Mouse (Mus musculus) adipocyte (in vitro differentiated cells): ENCODE results near the gene Zfp950.
"Not testable (repeated sequence)": the region's sequence is repeated elsewhere in the genome, so short reads cannot be mapped to it uniquely, and the experiment has no call there.

Experiments used
- DNase-seq: peaks from one replicate; pipeline ENCODE4 v3.0.0-alpha.2; 2016; ENCODE audit warnings: low spot score

Gene Zfp950

GRCm38 (mm10) chr19:61140342-61141206, at the start of gene Zfp950:
Gene Zfp950, minus strand, starts transcription at chr19:61140840.
- peak; percentile 96 for DNase-seq

- DNase-seq: not testable (repeated sequence)
These were observed 43.0 kb upstream of the Zfp950 start, which contains the start of gene Gm6020 for GRCm38 (mm10) chr19:61183590-61183989. Gene Gm6020, plus strand, starts transcription at chr19:61183890.

DNA sequence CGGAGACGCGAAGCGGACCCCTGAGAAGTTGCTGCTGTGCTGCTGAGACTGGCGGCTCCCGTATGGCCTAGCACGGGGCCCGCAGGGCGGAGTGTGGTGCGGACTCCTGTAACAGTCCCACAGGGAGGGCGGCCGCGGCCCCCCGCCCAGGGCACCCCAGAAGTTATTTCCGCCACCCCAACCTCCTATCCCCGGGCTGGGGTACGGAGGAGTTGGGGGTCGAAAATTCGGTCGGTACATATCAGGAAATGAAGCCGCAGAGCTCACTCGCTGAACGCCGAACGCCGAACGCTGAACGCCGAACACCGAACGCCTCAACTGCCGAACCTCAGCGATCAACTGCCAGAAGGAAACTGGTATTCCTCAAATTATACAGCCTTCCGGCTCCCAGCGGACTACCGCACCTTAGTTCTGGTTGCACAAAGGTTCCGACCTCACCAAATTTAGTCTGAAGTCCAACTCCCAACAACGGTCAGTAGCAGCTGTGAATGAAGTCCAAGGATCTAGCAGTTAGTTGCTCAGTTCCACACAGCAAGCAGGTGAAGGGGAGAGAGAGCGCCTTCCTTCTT, 35.2 kb upstream of the Zfp950 start, which contains the start of gene Gm7102:
Gene Gm7102, minus strand, starts transcription at position 554 of the 569 bp plus-strand sequence.
- DNase-seq: no peak

DNA sequence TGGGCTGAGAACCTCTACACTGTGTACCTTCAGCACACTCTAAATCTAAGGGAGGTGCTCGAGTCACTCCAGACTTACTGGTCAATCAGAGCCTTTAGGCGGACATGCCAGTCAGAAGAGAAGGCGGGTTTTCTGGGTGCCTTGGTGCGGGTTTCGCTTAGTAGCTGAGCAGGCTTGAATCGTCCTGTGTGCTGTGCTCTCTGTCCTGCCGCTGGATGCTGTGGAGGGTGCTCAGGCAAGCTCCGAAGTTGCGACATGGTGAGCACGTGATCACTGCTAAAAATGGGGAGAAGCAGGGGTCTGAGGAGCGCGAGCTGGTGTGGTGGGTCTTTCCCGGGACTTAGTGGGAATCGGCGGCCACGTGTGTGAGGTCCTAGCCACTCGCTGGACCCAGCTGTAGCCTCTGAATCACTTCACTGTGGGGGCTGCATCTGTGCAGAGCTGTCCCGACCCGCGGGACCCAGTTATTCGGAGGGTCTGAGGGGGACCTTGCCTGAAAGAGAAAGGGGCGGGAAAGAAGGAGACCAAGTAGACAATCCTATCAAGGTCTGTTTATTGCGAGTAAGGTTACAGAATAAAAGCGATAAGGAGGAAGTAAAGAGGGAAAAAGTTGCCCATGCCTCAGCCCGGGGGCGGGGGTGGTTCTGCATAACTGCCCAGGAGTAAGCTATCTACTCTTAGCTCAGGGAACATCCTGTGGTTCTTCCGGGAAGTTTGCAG, 11.2 kb upstream of the Zfp950 start:
- DNase-seq: no peak

DNA sequence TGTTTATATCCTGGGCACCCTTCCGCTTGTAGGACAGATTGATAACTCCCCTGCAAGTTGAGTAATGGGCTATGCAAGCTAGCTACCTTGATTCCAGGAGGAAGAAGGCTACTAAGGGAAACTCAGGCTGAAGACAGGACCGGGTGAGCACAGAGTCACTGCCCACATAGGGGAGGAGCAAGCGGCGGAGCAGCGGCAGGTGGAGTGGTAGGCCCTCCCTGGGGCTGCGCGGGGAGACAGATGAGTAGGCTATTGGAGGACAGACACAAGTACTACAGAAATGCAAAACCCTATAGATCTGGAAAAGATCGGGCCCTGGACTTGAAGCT, 10.7 kb upstream of the Zfp950 start:
- no peak for DNase-seq

- DNase-seq: no peak
These were observed 659 bp upstream of the Zfp950 start for GRCm38 (mm10) chr19:61141299-61141698.

DNA sequence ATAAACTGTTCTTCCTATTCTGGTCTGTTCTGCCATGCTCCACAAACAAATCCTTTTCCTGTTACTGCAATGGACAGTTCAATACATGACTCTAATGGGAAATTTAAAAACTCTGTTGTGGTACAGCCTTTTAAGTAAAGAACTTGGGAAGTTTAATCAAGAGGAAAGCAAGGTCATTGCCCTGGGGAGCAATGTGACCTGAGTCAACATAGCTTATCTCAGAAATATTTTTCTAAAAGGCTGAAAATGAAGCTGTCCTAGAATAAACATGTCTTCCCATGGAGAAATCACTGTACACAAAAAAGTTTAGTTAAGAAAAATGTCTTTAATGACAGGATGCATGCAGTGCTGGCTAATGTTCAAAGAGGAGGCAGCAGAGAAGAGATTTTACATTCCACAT, 2.0 kb downstream of the Zfp950 start:
- DNase-seq: no peak

GRCm38 (mm10) chr19:61131096-61131495, 9.5 kb downstream of the Zfp950 start:
- no peak for DNase-seq

DNA sequence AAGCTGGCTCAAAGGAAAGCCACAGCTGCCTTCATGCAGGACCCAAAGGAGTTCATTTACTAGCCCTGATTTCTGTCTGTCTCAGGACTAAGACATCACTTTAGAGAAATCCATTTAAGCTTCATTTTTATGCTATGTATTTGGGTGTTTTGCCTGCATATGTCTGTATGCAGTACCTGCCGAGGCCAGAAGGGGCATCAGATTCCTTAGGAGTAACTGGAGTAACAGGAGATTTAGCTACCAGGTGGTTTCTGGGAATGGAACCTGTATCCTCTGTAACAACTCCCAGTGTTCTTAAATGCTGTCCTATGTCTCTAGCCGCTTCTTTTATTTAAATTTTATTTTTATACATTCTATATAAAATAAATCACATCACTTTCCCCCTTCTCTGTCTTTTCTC, 30.5 kb downstream of the Zfp950 start:
- DNase-seq: no peak

- DNase-seq: peak; percentile 57
These were observed 42.9 kb downstream of the Zfp950 start for GRCm38 (mm10) chr19:61097764-61098163.

GRCm38 (mm10) chr19:61096776-61097175, 43.9 kb downstream of the Zfp950 start:
- DNase-seq: no peak

DNA sequence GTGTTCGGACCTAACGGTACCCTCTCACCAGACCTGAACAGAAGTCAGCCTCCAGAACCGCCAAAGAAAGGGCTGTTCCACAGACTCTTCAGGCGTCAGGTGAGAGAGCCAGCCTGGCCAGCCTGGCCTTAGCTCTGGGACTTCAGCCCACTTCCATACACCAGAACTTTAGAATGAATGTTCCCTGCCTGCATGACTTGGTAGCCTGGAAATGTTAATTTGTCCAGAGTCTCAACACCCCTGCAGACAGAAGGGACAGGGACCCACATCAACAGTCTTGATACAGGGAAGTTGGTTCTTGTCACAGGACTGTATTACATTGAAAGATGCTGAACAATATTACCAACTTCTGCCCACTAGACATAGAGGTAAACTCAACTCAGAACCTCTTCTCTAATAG, 50.1 kb downstream of the Zfp950 start:
- DNase-seq: no peak

DNA sequence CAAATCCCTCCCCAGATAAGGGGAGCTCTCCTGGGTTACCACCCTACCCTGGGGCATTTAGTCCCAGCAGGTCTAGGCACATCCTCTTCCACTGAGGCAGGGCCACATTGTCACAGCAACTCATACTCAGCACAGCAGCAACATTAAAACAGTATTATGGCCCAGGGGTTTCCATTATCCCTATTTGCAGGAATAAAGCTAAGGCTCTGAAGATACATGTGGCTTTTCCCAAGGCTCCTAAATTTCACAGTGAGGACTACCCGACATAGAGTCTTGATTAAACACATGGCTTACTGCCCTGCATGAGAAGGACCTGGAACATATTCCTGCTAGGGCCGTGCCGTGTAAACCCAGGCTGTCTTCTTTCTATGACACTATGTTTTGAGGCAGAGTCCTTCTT, 51.6 kb downstream of the Zfp950 start:
- no peak for DNase-seq

GRCm38 (mm10) chr19:61087781-61088180, 52.9 kb downstream of the Zfp950 start:
- DNase-seq: no peak

- no peak for DNase-seq
These were observed 55.4 kb downstream of the Zfp950 start for GRCm38 (mm10) chr19:61085217-61085616.

- peak; percentile 93 for DNase-seq
These were observed 56.3 kb downstream of the Zfp950 start for GRCm38 (mm10) chr19:61084149-61084940.

DNA sequence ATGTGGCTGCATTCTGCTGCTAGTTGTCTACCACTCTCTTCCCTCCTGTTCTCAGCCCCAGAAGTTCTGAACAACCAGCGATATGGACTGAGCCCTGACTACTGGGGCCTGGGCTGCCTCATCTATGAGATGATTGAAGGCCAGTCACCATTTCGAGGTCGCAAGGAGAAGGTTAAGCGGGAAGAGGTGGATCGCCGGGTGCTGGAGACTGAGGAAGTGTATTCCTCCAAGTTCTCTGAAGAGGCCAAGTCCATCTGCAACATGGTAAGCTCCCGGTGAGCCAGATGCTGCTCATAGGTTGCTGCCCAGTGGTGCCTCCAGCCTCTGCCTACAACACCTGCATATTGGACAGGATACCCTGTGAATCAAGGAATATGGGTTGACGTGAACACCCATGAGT, 57.6 kb downstream of the Zfp950 start:
- no peak for DNase-seq

GRCm38 (mm10) chr19:61080251-61080749, 60.3 kb downstream of the Zfp950 start:
- DNase-seq: peak; percentile 65

DNA sequence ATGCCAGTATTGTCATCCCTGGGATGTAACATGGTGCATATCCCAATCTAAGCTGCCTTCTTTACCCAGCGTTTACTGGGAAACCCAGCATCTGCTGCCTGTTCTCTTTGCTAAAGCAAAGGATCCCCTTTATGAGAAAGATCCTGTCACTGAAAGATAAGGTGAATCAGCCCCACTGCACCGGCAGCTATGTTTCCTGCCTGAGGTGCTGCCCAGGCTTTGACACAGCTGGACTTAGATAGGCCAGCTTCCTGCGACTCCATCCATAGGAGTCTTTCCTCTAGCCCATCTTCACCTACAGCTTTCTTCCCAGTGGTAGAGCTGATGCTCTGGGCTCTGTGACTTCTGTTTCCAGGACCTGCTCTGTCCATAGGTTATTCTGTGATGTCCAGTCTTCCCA, 62.0 kb downstream of the Zfp950 start:
- DNase-seq: no peak

DNA sequence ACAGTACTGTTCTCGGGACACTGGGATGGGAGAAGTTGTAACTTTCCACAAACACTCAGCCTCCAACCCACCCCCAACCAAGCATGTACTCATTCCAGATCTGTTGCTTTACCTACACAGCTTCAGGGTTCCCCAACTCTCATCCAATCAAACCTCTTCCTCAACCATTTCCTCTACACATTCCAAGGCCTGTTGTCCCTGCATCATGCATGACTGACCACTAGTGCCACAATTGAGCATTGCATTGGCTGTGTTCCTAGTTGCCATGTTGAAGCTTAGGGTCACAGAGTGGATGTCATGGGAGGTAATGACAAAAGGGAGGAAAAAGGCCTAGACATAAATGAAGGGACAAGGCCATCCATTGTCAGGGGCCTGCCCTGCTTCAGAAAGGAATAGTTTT, 75.6 kb downstream of the Zfp950 start:
- peak; percentile 51 for DNase-seq

DNA sequence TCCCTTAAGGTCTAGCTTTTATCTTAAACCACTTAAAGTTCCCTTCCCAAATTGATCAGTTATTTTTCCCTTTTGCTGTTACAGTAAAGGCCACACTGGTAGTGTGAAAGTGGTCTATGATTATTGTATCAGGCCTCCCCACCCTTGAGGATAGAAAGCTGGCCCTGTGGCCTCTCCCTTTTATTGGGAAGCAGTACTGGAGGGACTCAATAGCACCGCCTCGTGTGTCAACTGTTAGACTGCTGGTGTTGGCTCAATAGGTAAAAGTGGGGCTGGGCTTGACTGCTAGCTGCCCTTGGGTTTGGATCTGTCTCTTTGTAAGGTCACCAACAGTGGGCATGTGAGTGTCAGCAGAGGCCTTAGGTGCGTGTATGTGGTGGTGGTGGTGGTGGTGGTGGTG, 76.3 kb downstream of the Zfp950 start:
- peak; percentile 65 for DNase-seq

DNA sequence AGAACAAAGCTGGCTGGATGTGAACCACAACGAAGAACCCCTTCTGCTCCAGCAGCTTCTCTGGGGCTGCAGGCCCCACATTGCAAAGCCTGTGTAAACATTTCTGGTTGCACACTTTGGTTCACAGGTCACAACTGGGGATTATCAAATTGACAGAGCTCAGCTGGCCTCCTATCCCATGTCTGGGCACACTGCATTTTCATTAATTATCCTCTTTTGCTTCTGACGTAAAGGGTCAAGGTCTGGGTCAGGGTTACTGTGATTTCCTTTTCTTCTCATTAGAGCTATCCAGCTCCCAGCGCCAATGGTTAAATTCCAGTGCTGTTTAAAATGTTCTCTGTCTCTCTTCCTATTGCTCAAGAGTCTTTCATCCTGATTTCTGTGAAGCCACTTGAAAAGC, 83.1 kb downstream of the Zfp950 start:
- no peak for DNase-seq
